In the genomic region with DNA sequence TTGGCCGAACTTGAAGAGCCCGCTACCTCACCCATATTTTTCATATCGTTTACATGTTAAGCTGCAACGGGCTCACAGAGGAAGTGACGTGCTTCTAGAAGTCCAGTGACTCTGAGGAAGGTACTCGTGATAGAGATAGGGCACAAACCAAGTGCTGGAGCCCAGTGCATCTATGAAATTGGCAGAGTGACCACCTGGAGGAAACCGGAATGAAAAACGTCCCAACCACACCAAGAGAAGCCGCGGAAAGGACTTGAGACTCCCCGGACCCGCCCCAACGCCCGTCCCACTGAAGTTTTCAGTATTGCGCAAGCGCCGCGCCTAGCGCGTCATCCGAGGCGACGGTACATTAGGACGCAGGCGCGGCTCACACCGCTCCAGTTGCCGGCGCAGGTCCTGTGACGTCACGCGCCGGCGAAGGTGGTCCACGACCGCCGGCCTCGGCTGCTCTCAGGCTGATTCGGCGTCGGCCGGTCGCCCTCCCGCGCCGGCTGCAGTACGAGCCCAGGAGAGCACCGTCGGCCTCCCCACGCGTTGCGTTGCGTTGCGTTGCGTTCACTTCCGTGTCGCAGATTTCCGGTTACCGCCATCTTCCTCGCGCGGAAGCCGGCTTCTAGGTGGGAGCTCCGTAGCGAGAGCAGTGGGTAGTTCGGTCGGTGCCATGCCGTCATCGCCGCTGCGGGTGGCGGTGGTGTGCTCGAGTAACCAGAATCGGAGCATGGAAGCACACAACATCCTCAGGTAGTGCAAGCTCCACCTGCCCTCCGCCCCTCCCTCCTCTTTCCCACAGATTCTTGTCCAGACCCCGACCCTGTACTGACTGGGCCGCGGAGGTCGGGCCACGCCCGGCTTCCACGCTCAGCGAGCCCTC, we compare ENCODE assay signal across 7 mouse cellular contexts. TPM values are rescaled to one million over a fixed set of nuclear protein-coding genes. Genes with fewer than 3 reads are reported as not detected.
A peak's percentile ranks its signal among the peaks of the same experiment; 100 is the strongest.
DNase-seq lines count a peak whose midpoint lies in the region; ATAC-seq lines count a peak whose summit lies in the region.

A gene (plus strand): TSS at position 80 of the 871 bp plus-strand sequence.

- H3K27me3 ChIP-seq in intestine, embryonic 15.5 days (replicated peaks), result no peaks in the 10 kb centered on the region
- H3K27me3 ChIP-seq in midbrain, embryonic 10.5 days (ENCODE audit: low read depth, poor library complexity, severe bottlenecking), result no peaks in the 10 kb centered on the region

- H3K4me1 ChIP-seq in intestine, embryonic 15.5 days (replicated peaks), result peaks cover 8% of the 10 kb centered on the region; the same call in 1 of the 2 replicates
- H3K4me1 ChIP-seq in midbrain, embryonic 10.5 days, result peaks cover 19% of the 10 kb centered on the region

- DNase-seq in adrenal gland, adult 18-20 months (ENCODE audit: low spot score in 2 of 2), result peak; percentile 94 to 95
- DNase-seq in embryo, embryonic 11 days, result peak; percentile 98
- DNase-seq in gastrocnemius, postnatal 36 days, result peak; percentile 87 to 97
- DNase-seq in left cerebral cortex, postnatal 25 days (ENCODE audit: low spot score in 2 of 2), result peak; percentile 97
- DNase-seq in midbrain, embryonic 10.5 days (ENCODE audit: low spot score), result peak; percentile 95
- peak; percentile 95 for DNase-seq in right cerebral cortex, postnatal 4 days

- H3K4me2 ChIP-seq in intestine, embryonic 15.5 days (replicated peaks), result peak within 1 kb of the TSS; percentile 81

- intact Hi-C loops in gastrocnemius, postnatal 36 days (cut with DNase I), result no loop called here
- intact Hi-C loops in left cerebral cortex, postnatal 25 days (cut with DNase I), result loop anchor here (1.0 to 2.0 kb wide), 2 partner anchors 30 to 81 kb away; a partner anchor contains a TSS

- no peaks in the 10 kb centered on the region for H3K36me3 ChIP-seq in intestine, embryonic 15.5 days
- peaks cover 4% of the 10 kb centered on the region; the same call in 1 of the 2 replicates for H3K36me3 ChIP-seq in midbrain, embryonic 10.5 days

- WGBS in intestine, embryonic 15.5 days, result under 1% methylated on average over 83 of the region's 83 CpGs
- WGBS in midbrain, embryonic 10.5 days, result under 1% methylated on average over 83 of the region's 83 CpGs

- H3K9ac ChIP-seq in intestine, embryonic 15.5 days, result peak within 1 kb of the TSS; percentile 93

- no peaks in the 10 kb centered on the region for H3K9me3 ChIP-seq in intestine, embryonic 15.5 days
- H3K9me3 ChIP-seq in midbrain, embryonic 10.5 days (replicated peaks), result no peaks in the 10 kb centered on the region

- peak within 1 kb of the TSS; percentile 98 for H3K27ac ChIP-seq in intestine, embryonic 15.5 days
- peak within 1 kb of the TSS; percentile 93 for H3K27ac ChIP-seq in midbrain, embryonic 10.5 days (replicated peaks)

- peak; percentile 96 for ATAC-seq in intestine, embryonic 15.5 days

- H3K4me3 ChIP-seq in intestine, embryonic 15.5 days (replicated peaks), result peak within 1 kb of the TSS; percentile 98
- H3K4me3 ChIP-seq in midbrain, embryonic 10.5 days, result peak within 1 kb of the TSS; percentile 100

RNA-seq across cellular contexts. Expression of the gene that starts here (rescaled TPM):
- 100 to 1,000 TPM in 1 of 2 experiments, 10 to 100 TPM in 1; 92.0 to 105 TPM for total RNA-seq in adrenal gland, adult 18-20 months (2021)
- 10 to 100 TPM; 32.3 to 34.8 TPM for total RNA-seq in gastrocnemius, postnatal 36 days (2021)
- 150 and 153 TPM in 2 replicates for polyA plus RNA-seq in intestine, embryonic 15.5 days (2015; fragmentation: Nextera tagmentation; extraction: Ambion mirVana)
- 10 to 100 TPM; 93.3 to 98.2 TPM for total RNA-seq in left cerebral cortex, postnatal 25 days (2021)
- polyA plus RNA-seq in midbrain, embryonic 10.5 days (2016; fragmentation: Nextera tagmentation; extraction: Ambion mirVana), result 167 and 169 TPM in 2 replicates

Comparison
In these comparisons a context has a peak if more than half of its experiments do, and no peak if none do; other contexts are left out.
1. Peak in every context shown above with its lines: DNase-seq, ATAC-seq, H3K4me3 ChIP-seq and H3K27ac ChIP-seq.